Mouse (Mus musculus): ENCODE measurements around the gene Atxn7l2. TPM values are rescaled to one million over a fixed set of nuclear protein-coding genes. Genes with fewer than 3 reads are reported as not detected.
A peak's percentile ranks its signal among the peaks of the same experiment; 100 is the strongest.

The Atxn7l2 gene
- total RNA-seq (2014; rRNA removed) (18.4 and 20.8 TPM in 2 replicates), polyA plus RNA-seq (2015; fragmentation: Nextera tagmentation; extraction: Ambion mirVana) (15.1 and 15.4 TPM in 2 replicates)

DNA sequence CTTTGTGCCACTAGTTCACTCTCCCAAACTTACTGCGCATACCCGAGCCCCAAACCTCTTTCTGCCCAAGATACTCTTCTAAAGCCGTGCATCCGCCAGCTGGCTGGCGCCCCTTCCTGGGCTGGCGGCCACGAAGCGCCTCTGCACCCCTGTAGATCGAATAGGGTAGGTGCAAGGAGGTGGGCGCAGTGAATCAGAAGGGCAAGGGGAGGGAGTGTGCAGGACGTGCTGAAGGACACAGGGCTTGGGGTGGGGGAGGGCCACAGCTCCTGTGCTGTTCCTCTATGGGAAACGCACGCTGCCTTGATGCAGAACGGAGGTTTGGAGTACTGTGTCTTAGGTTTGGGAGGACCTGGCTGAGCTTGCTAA is at the start of gene Atxn7l2:
TSS of gene Atxn7l2 (minus strand) at position 164 of the 369 bp plus-strand sequence.
- peaks cover 10% of the 10 kb centered on the region for H3K4me1 ChIP-seq (ENCODE audit: insufficient read depth, low read length)
- H3K9ac ChIP-seq (replicated peaks; ENCODE audit: low read length): peak within 1 kb of the TSS; percentile 78
- peak; percentile 76 for TF ChIP-seq CTCF (IDR thresholded peaks at IDR 0.05; ENCODE audit: low read depth)
- H3K9me3 ChIP-seq (ENCODE audit: low read length): no peaks in the 10 kb centered on the region
- 0% methylated on average over 14 of the region's 14 CpGs for WGBS
- peak within 1 kb of the TSS; percentile 93 for H3K27ac ChIP-seq
- ATAC-seq (peak; percentile 89), DNase-seq (ENCODE audit: low spot score) (peak; percentile 84)
- H3K4me3 ChIP-seq (ENCODE audit: low read length): peak within 1 kb of the TSS; percentile 59
- H3K4me2 ChIP-seq (ENCODE audit: low read depth, low read length): peak within 1 kb of the TSS; percentile 71
- H3K36me3 ChIP-seq (ENCODE audit: insufficient read depth, low read length): peaks cover 15% of the 10 kb centered on the region
- no peaks in the 10 kb centered on the region for H3K27me3 ChIP-seq (ENCODE audit: insufficient read depth, low read length)

DNA sequence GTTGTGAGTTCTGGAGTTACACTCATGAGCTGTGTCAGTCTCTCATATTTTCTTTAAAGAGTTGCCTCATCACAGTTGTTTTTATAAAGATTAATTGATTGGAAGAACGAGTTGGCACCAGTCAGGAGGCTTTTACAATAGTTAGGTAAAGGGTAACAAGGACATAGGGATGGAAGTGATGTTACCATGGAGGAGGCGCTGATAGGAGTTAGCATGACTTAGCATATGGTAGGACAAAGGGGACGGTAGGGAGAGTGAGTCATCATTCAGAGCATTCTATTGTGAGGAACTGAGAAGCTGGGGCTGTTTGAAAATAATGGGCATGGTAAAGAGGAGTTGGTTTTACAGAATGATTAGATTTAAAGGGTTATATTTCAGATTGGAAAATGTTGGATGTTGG is 48.6 kb upstream of the Atxn7l2 start:
- no peak overlapping the region for H3K4me3 ChIP-seq (ENCODE audit: low read length)
- peaks cover 9% of the 10 kb centered on the region for H3K4me1 ChIP-seq (ENCODE audit: insufficient read depth, low read length)
- no peak for ATAC-seq
- 62% methylated on average over 3 of the region's 3 CpGs for WGBS
- no peaks in the 10 kb centered on the region for H3K9me3 ChIP-seq (ENCODE audit: low read length)
- no peak for TF ChIP-seq CTCF (IDR thresholded peaks at IDR 0.05; ENCODE audit: low read depth)
- H3K4me2 ChIP-seq (ENCODE audit: low read depth, low read length): no peak overlapping the region
- H3K27me3 ChIP-seq (ENCODE audit: insufficient read depth, low read length): no peaks in the 10 kb centered on the region
- 0 out of 2 replicates have a peak, but pooled peaks cover 6% of the 10 kb centered on the region for H3K36me3 ChIP-seq (ENCODE audit: insufficient read depth, low read length)
- no peak for DNase-seq (ENCODE audit: low spot score)
- no peak overlapping the region for H3K9ac ChIP-seq (replicated peaks; ENCODE audit: low read length)
- H3K27ac ChIP-seq: no peak overlapping the region

DNA sequence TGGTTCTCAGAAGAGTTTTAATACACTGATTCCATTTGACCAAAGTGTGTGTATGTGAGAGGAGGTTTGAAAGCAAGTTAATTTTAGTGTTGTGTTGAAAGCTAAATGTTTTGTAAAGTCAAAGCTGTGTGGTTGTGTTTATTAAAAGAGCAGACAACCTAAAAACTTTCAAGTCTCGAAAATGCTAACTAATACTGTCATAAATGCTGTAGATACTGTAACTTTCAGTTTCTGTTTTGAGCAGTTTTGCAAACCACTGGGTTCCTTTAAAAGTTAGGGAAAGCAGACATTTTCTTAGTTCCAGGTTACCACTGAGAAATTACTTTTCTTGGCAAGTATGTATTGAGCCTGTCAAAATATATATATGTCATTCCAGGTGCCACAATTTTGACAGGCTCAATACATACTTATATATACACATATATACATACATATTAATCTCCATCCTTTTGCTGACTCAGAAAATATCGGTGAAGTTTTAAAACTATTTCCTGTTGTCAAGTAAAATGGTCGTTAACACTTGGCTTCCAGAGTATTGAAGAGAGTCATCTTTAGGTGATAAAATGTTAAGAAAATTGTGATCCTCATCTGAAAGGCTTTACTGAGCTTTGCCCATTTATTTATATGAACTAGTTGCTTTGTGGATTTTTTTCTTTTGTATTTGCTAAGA is 47.2 kb upstream of the Atxn7l2 start:
- Histone ChIP-seq H3K4me2 (ENCODE audit: low read depth, low read length) (peak overlapping the region; percentile 90), H3K4me3 (ENCODE audit: low read length) (peak overlapping the region; percentile 98), H3K36me3 (ENCODE audit: insufficient read depth, low read length) (0 out of 2 replicates have a peak, but pooled peaks cover 4% of the 10 kb centered on the region), H3K4me1 (ENCODE audit: insufficient read depth, low read length) (peaks cover 9% of the 10 kb centered on the region), H3K27me3 (ENCODE audit: insufficient read depth, low read length) (no peaks in the 10 kb centered on the region), H3K9ac (replicated peaks; ENCODE audit: low read length) (peak overlapping the region; percentile 76), H3K27ac (no peak overlapping the region), H3K9me3 (ENCODE audit: low read length) (no peaks in the 10 kb centered on the region)
- 76% methylated on average over 3 of the region's 3 CpGs for WGBS
- no peak for DNase-seq (ENCODE audit: low spot score)
- no peak for TF ChIP-seq CTCF (IDR thresholded peaks at IDR 0.05; ENCODE audit: low read depth)
- ATAC-seq: no peak

DNA sequence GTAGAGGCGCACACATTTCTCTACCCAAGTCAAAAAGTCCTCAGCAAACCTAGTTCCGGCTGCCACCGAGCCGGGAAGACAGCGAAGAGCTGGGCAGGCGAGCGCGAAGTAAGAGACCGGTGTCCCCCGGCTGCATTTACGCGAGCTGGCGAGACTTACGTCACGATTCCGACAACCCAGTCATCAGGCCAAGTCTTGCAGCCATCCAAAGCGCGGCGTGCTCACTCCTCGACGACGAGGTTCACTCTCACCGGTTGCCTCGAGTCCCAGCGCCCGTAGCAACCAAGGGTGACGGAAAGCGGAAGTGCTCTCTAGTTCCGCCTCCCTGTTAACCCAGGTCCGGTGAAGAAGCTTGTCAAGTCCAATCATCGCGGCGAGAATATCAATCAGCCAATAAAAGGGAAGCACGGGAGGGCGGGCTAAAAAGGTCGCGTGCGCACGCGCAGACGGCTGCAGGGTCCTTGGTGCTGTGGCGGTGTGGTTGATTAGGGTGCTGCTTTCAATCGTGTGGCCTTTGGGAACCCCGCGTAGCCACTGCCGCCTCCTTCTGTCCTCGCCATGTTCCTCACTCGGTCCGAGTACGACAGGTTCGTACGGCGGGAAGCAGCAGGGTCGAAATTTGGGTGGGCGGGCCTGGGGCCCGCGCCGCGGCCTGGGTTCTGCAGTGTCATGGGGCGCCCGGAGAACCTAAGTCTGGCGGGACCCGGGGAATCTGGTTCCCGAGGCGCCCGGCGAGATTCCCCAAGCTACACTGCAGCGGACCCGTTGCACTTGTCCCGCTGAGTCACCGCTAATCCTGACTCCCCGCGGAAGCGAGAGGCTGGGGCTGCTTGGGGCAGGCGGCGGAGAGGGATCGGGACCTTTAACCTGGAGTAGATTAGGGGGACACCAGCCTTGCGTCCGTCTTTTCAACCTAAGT is 46.2 kb upstream of the Atxn7l2 start, which contains the start of gene Psma5:
TSS of gene Psma5 (plus strand) at position 208 of the 919 bp plus-strand sequence.
- peak; percentile 99 for DNase-seq (ENCODE audit: low spot score)
- TF ChIP-seq CTCF (IDR thresholded peaks at IDR 0.05; ENCODE audit: low read depth): 0 out of 2 replicates have a peak, but pooled peaks have one; percentile 5
- peak within 1 kb of the TSS; percentile 98 for H3K4me3 ChIP-seq (ENCODE audit: low read length)
- H3K4me1 ChIP-seq (ENCODE audit: insufficient read depth, low read length): peaks cover 9% of the 10 kb centered on the region
- WGBS: under 1% methylated on average over 79 of the region's 79 CpGs
- peak within 1 kb of the TSS; percentile 76 for H3K9ac ChIP-seq (replicated peaks; ENCODE audit: low read length)
- H3K27me3 ChIP-seq (ENCODE audit: insufficient read depth, low read length): no peaks in the 10 kb centered on the region
- peak; percentile 100 for ATAC-seq
- no peaks in the 10 kb centered on the region for H3K9me3 ChIP-seq (ENCODE audit: low read length)
- no peak within 1 kb of the TSS for H3K27ac ChIP-seq
- H3K4me2 ChIP-seq (ENCODE audit: low read depth, low read length): peak within 1 kb of the TSS; percentile 90
- H3K36me3 ChIP-seq (ENCODE audit: insufficient read depth, low read length): no peaks in the 10 kb centered on the region

DNA sequence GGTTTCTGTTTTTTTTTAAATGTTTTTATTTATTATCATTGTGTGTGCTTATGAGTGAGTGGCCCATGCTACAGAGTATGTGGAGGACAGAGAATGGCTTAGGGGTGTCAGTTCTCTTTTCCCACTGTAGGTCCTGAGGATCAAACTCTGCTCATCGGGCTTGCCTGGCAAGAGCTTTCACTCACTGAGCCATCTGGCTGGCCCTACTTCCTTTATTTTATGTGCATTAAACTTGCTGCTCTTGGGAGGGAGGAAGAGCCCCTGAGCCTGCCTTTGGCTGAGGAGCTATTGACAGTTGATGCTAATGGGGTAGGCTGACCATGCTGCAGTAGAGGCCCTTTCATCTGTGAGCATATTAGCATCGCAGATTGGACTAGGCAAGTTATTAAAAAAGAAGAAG is 36.1 kb upstream of the Atxn7l2 start:
- H3K4me2 ChIP-seq (ENCODE audit: low read depth, low read length): no peak overlapping the region
- DNase-seq (ENCODE audit: low spot score) (no peak), ATAC-seq (no peak)
- no peaks in the 10 kb centered on the region for H3K4me1 ChIP-seq (ENCODE audit: insufficient read depth, low read length)
- no peaks in the 10 kb centered on the region for H3K27me3 ChIP-seq (ENCODE audit: insufficient read depth, low read length)
- TF ChIP-seq CTCF (IDR thresholded peaks at IDR 0.05; ENCODE audit: low read depth): no peak
- no peak overlapping the region for H3K27ac ChIP-seq
- H3K9me3 ChIP-seq (ENCODE audit: low read length): no peaks in the 10 kb centered on the region
- no peaks in the 10 kb centered on the region for H3K36me3 ChIP-seq (ENCODE audit: insufficient read depth, low read length)
- H3K4me3 ChIP-seq (ENCODE audit: low read length): no peak overlapping the region
- WGBS: 86% methylated on average over 2 of the region's 2 CpGs
- H3K9ac ChIP-seq (replicated peaks; ENCODE audit: low read length): no peak overlapping the region

DNA sequence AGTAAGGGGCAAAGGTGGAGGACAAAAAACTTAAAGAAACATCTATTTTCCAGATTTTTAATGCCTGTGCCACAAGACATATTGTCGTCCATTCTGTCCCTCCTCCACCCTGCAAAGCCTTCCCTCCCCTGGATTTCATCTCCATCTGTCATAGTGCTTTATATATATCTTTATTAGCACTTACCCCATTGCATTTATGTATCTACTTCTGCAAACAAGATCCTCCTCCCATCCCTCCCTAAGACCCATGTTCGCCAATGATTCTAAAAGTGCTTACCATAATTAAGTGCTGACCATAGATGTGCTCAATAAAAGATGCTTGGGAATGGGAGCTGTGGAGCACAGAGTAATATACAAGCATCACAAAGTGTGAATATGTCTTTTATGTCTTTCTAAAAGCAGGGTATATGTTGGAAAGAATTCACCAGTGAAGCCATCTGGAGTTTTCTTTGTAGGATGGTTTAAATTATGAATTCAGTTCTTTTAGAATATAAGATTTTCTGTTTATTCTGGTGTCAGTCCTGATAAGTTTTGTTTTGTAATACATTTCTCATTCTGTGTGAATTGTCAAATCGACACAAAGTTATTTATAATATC is 30.6 kb upstream of the Atxn7l2 start:
- Histone ChIP-seq H3K4me2 (ENCODE audit: low read depth, low read length) (no peak overlapping the region), H3K4me1 (ENCODE audit: insufficient read depth, low read length) (no peaks in the 10 kb centered on the region), H3K9ac (replicated peaks; ENCODE audit: low read length) (no peak overlapping the region), H3K27me3 (ENCODE audit: insufficient read depth, low read length) (no peaks in the 10 kb centered on the region), H3K36me3 (ENCODE audit: insufficient read depth, low read length) (no peaks in the 10 kb centered on the region), H3K27ac (no peak overlapping the region), H3K4me3 (ENCODE audit: low read length) (no peak overlapping the region), H3K9me3 (ENCODE audit: low read length) (no peaks in the 10 kb centered on the region)
- 91% methylated on average over 3 of the region's 3 CpGs for whole genome bisulfite sequencing
- ATAC-seq: no peak
- DNase-seq (ENCODE audit: low spot score): no peak
- TF ChIP-seq CTCF (IDR thresholded peaks at IDR 0.05; ENCODE audit: low read depth): no peak
